Mouse (Mus musculus) cerebellum, adult (tissue): ENCODE results near the gene Tceal3.
A peak's percentile ranks its signal among the peaks of the same experiment; 100 is the strongest.
"Not testable (repeated sequence)": the region's sequence is repeated elsewhere in the genome, so short reads cannot be mapped to it uniquely, and the experiment has no call there.

Source experiments
- ATAC-seq: cut with Nextera tagmentation; 2 replicates; pipeline ENCODE4 v1.9.2; 2017; ENCODE audit warnings: mild to moderate bottlenecking, moderate library complexity, mixed read lengths; ENCODE audit not compliant: insufficient number of reproducible peaks, low FRiP score, low TSS enrichment

Tceal3 gene

DNA sequence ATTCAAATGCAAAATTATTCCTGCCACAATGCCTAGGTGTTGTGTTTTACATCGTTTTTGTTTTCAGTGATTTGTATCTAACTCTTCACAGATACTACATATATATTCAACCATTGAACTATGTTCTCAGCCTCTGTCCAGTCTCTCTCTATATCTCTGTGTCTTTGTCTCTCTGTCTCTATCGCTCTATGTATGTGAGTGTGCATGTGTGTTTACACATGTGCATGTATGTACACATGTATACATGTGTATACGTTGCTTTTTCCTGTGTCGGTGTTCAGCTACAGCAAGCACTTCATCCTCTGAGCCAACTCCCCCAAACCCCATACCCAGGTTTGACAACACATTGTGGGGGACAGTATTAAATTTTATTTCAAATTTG lies 101.6 kb downstream of the Tceal3 start:
- ATAC-seq, result no peak

DNA sequence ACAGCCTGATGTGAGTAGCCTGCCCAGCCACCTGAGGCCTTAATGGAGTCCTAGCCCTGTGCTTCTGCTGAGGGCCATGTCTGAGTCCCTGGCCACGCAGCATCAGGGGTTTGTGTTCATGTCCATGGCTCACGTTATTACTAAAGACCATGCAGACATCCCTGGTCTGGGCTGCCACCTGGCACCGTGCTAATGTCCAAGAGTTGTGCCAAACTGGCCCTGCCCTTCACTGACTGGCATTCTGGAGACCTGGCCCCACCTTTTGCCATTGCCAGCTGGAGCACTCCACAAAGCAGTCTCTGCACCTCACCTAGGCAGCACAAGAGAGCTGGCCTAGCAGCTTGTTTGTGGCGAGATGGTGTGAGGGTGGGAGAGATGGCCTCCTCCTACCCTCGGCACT lies 102.6 kb downstream of the Tceal3 start:
- no peak for ATAC-seq

DNA sequence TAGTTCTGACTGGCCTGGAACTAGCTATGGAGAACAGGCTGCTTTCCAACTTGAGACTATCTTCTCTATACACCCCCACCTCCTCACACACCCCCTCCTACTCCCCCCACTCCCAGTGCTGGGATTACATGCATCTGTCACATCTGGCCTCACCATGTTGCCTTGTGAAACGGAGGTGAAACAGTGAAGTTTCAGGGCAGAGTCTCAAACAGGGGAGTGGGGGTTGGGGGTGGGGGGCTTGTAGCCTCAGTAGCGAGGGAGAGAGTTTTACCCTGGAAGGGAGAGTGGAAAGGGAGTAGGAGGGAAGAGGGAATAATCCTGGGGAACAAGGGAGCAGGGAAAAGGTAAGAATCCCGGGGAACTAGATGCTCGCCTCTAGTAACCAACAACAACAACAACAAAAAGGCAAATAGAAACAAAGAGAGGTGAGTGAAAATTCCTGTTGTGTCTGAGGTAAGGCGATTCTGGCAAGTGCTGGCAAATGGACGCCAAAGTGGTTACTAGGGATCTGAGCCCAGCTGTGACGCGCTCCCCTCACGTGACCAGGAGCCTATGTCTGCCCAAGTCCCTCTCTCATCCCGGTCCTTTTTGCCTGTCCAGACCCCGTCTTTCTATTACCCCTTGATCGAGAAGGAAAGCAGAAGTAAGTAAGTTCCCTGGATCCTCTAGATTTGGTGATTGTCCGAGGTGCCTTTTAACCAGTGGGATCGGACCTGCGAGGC lies 117.0 kb downstream of the Tceal3 start, which contains the start of gene Tceal1:
TSS of gene Tceal1 (plus strand) at position 537 of the 722 bp plus-strand sequence.
- peak; percentile 94 for ATAC-seq

DNA sequence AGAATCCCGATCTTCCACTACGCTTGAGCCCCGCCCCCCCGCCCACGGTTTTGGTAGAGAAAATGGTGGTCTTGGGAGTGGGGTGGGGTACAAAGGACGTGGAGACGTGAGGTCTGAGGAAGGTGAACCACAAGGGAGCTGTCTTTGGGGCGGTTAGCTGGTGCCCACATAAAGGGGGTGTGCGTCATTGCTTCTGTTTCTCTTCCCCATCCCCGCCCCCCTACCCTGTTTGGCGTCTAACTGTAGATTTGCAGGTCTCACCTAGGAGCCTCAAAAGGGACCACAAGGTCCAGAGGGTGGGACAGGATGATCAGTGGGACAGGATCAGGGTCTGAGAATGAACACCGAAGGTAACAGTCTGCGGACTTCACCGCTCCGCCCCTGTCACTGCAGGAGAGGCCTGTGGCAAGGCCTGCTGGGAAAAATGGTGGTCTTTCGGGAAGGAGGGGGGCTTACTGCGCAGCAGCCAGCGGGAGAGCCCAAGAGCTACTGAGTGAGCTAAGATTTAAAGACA lies 117.6 kb downstream of the Tceal3 start:
- peak; percentile 56 for ATAC-seq

DNA sequence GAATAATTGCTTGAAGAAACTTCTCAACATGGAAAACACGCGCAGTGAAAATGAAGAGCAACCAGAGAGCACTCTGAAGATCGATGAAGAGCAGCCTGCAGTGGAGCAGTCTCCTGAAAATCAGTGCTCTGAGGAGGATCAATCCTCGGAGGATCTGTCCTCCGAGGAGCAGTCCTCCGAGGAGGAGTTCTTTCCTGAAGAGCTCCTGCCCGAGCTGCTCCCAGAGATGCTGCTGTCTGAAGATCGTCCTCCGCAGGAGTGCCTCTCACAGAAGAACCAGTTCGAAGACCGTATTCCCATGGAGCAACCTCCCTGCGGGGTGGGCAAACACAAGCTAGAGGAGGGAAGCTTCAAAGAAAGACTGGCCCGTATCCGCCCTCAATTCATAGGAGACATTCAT lies 118.1 kb downstream of the Tceal3 start:
- no peak; the same call in 1 of the 2 replicates for ATAC-seq

DNA sequence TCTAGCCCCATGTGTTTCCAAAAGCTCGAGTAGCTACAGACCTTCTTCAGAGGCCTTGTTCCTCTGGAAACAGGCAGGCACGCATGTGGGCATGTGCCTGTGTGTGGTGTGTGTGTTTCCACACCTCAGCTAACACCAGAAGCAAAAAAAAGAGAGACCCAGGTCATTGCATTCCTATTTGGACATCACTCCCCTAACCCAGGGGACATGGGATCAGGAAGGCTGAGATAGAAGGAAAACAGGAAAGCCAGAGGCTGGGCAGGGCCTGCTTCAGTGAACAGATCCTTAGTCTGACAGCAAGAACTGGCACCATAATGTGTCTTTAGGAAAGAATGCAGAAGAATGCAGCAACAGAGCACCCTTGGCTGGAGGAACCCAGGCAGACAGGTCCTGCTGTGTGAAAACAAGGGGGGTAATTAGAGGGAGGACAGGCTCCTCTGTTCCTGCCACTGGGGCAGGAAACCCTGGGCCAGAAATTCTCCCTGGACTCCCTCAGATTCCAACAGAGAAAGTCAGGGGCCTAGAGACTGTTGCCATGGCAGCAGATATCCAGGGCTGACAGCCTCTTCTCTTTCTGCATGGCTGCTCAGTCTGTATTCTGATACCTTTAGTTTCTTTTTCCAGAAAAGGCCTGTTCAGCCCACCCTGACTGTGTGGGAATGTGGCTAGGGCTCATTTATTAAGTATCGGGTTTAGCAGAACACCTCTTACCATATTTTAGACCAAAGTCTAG lies 124.3 kb downstream of the Tceal3 start:
- ATAC-seq, result not testable (repeated sequence)
